Mouse (Mus musculus) embryonic facial prominence, embryonic 13.5 days (tissue): ENCODE results near the gene 4930447C04Rik. TPM values are rescaled to one million over a fixed set of nuclear protein-coding genes. Genes with fewer than 3 reads are reported as not detected.
A peak's percentile ranks its signal among the peaks of the same experiment; 100 is the strongest.

Experiments used
- ATAC-seq: fragments of 200-750 bp; cut with Nextera tagmentation; 2 replicates; pipeline ENCODE4 v1.8.0; 2017; ENCODE audit warnings: low read depth; ENCODE audit not compliant: insufficient number of reproducible peaks, insufficient read depth, low FRiP score, low TSS enrichment
- H3K27ac ChIP-seq: fragments of 300-500 bp; sonication (generic); 2 replicates; pipeline ENCODE4 v1.5.1; 2015; ENCODE audit warnings: moderate library complexity, mild to moderate bottlenecking, inconsistent platforms
- H3K27me3 ChIP-seq: fragments of 300-500 bp; sonication (generic); 2 replicates; pipeline ENCODE4 v1.6.1; 2015; ENCODE audit warnings: mild to moderate bottlenecking, inconsistent platforms
- H3K36me3 ChIP-seq: fragments of 300-500 bp; sonication (generic); 2 replicates; pipeline ENCODE4 v1.6.1; 2015; ENCODE audit warnings: mild to moderate bottlenecking, inconsistent platforms
- H3K4me1 ChIP-seq: fragments of 300-500 bp; sonication (generic); 2 replicates; pipeline ENCODE4 v1.6.1; 2015; ENCODE audit warnings: inconsistent platforms
- H3K4me2 ChIP-seq: fragments of 300-500 bp; sonication (generic); 2 replicates; pipeline ENCODE4 v1.6.1; 2015; ENCODE audit warnings: moderate library complexity, mild to moderate bottlenecking, inconsistent platforms
- H3K4me3 ChIP-seq: fragments of 300-500 bp; sonication (generic); 2 replicates; pipeline ENCODE4 v1.5.1; 2015; ENCODE audit warnings: mild to moderate bottlenecking, inconsistent platforms
- H3K9ac ChIP-seq: fragments of 300-500 bp; sonication (generic); 2 replicates; pipeline ENCODE4 v1.6.1; 2015; ENCODE audit warnings: mild to moderate bottlenecking, inconsistent platforms
- H3K9me3 ChIP-seq: fragments of 300-500 bp; sonication (generic); 2 replicates; pipeline ENCODE4 v1.6.1; 2016; ENCODE audit warnings: inconsistent platforms
- WGBS: fragments of 180-500 bp; shearing (Covaris S2); methylation state at CpG from one replicate; pipeline ENCODE4 v1.1.7; 2015; ENCODE audit warnings: mixed read lengths; 5-methylcytosine and 5-hydroxymethylcytosine counted together
- polyA plus RNA-seq: library from polyadenylated mRNA; unstranded; fragments of >200 nt; fragmentation: Nextera tagmentation; extraction: Ambion mirVana; gene quantifications from 2 replicates; pipeline ENCODE4 v1.2.1, GENCODE M21; 2015

The 4930447C04Rik gene
- polyA plus RNA-seq, 1 experiment from 2014 or later: 9.8 TPM

DNA sequence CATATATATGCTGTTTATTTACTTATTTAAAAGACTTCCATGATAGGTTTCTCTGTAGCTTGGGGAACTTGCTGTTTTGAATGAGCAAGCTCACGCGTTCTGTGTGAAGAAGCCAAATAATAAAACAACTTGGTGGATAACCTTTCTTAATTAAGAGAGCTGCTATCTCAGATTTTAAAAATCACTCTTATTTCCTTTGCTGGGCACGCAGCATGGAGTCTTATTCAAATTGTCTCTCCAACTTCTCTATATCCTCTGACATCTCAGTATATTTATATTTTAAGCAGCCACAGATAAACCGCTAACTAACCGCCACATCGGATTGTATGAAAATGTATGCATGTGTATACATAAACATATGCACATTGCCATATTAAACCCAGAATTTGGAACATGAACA is 1.6 kb upstream of the 4930447C04Rik start:
- H3K4me3 ChIP-seq: no peak overlapping the region
- H3K36me3 ChIP-seq: no peaks in the 10 kb centered on the region
- H3K9me3 ChIP-seq: no peaks in the 10 kb centered on the region
- no peak overlapping the region for H3K4me2 ChIP-seq
- peaks cover 25% of the 10 kb centered on the region for H3K4me1 ChIP-seq
- ATAC-seq: no peak
- no peak overlapping the region for H3K9ac ChIP-seq
- no peak overlapping the region for H3K27ac ChIP-seq
- 20% methylated on average over 6 of the region's 6 CpGs for WGBS
- H3K27me3 ChIP-seq: peaks cover 99% of the 10 kb centered on the region

- Histone ChIP-seq H3K4me2 (no peak overlapping the region), H3K4me1 (peaks cover 25% of the 10 kb centered on the region), H3K9me3 (no peaks in the 10 kb centered on the region), H3K9ac (no peak overlapping the region), H3K4me3 (no peak overlapping the region), H3K27ac (no peak overlapping the region), H3K36me3 (no peaks in the 10 kb centered on the region), H3K27me3 (peaks cover 99% of the 10 kb centered on the region)
- no peak for ATAC-seq
- WGBS: under 1% methylated on average over 32 of the region's 32 CpGs
These were observed 951 bp upstream of the 4930447C04Rik start for GRCm38 (mm10) chr12:72941398-72942051.

GRCm38 (mm10) chr12:72940822-72941397 is 336 bp upstream of the 4930447C04Rik start:
- ATAC-seq: no peak
- Histone ChIP-seq H3K9ac (no peak overlapping the region), H3K4me3 (no peak overlapping the region), H3K9me3 (no peaks in the 10 kb centered on the region), H3K4me2 (no peak overlapping the region), H3K27ac (no peak overlapping the region), H3K4me1 (peaks cover 25% of the 10 kb centered on the region), H3K27me3 (peaks cover 98% of the 10 kb centered on the region), H3K36me3 (no peaks in the 10 kb centered on the region)
- WGBS: under 1% methylated on average over 11 of the region's 11 CpGs

- no peak for ATAC-seq
- H3K27me3 ChIP-seq: peaks cover 97% of the 10 kb centered on the region
- peak within 1 kb of the TSS; percentile 21; the same call in 1 of the 2 replicates for H3K9ac ChIP-seq
- H3K4me2 ChIP-seq: peak within 1 kb of the TSS; percentile 62
- no peak within 1 kb of the TSS for H3K27ac ChIP-seq
- WGBS: under 1% methylated on average over 28 of the region's 28 CpGs
- H3K9me3 ChIP-seq: no peaks in the 10 kb centered on the region
- H3K4me1 ChIP-seq: peaks cover 16% of the 10 kb centered on the region
- no peaks in the 10 kb centered on the region for H3K36me3 ChIP-seq
- H3K4me3 ChIP-seq: peak within 1 kb of the TSS; percentile 36
These were observed 958 bp downstream of the 4930447C04Rik start, which contains the start of gene Six6 for GRCm38 (mm10) chr12:72939616-72940015. Six6 (plus strand) TSS chr12:72939892.

DNA sequence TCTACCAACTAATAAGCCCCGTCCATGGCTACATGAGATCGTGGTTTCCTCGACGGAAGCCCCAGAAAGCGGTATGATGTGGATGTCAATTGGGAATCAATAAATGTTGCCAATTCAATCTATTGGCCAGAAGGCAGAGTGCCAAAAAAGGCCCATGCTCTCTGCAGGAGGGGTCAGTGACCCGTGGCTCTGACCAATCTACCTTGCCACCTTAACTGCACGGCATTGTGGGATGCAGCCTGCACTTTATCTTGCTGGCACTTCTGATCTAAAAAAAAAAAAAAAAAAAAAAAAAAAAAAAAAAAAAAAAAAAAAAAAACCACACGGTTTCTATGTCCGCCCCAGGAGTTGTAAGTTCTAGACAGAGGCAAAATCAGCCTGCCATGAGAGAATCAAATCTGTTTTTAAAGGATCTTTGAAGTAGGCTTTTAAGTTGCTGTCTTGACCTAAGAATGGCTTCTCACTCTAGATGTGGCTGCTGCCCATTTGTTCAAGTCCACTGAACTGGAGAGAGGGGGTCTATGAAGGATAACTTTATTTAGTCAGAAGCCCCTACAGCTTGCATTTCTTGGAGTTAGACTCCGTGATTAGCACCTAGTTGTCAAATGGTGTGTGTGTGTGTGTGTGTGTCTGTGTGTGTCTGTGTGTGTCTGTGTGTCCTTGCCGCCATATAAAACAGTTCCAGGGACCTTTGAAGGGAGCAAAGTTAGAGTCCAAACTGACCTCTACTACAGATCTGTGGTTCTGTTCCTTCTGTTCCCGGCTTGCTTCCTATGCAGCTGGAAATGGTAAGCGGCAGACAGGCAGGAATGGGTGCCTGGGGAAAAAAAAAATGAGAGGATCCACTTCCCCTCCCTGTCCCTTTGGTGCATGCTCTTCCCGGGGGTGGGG is 1.7 kb downstream of the 4930447C04Rik start:
- no peak overlapping the region for H3K9ac ChIP-seq
- no peak for ATAC-seq
- peaks cover 96% of the 10 kb centered on the region for H3K27me3 ChIP-seq
- WGBS: 3% methylated on average over 14 of the region's 14 CpGs
- peak overlapping the region; percentile 36 for H3K4me3 ChIP-seq
- peak overlapping the region; percentile 62 for H3K4me2 ChIP-seq
- H3K9me3 ChIP-seq: no peaks in the 10 kb centered on the region
- H3K4me1 ChIP-seq: peaks cover 16% of the 10 kb centered on the region
- no peak overlapping the region for H3K27ac ChIP-seq
- no peaks in the 10 kb centered on the region for H3K36me3 ChIP-seq

GRCm38 (mm10) chr12:72938176-72938575 is 2.4 kb downstream of the 4930447C04Rik start:
- ATAC-seq: no peak
- H3K4me1 ChIP-seq: peaks cover 16% of the 10 kb centered on the region
- no peaks in the 10 kb centered on the region for H3K9me3 ChIP-seq
- H3K27ac ChIP-seq: no peak overlapping the region
- H3K27me3 ChIP-seq: peaks cover 89% of the 10 kb centered on the region
- H3K4me3 ChIP-seq: no peak overlapping the region
- no peak overlapping the region for H3K4me2 ChIP-seq
- WGBS: 2% methylated on average over 13 of the region's 13 CpGs
- no peaks in the 10 kb centered on the region for H3K36me3 ChIP-seq
- H3K9ac ChIP-seq: no peak overlapping the region

- ATAC-seq: no peak
- H3K4me2 ChIP-seq: no peak overlapping the region
- no peak overlapping the region for H3K4me3 ChIP-seq
- H3K9ac ChIP-seq: no peak overlapping the region
- H3K27ac ChIP-seq: no peak overlapping the region
- peaks cover 83% of the 10 kb centered on the region for H3K27me3 ChIP-seq
- H3K36me3 ChIP-seq: no peaks in the 10 kb centered on the region
- WGBS: 2% methylated on average over 19 of the region's 19 CpGs
- no peaks in the 10 kb centered on the region for H3K9me3 ChIP-seq
- peaks cover 16% of the 10 kb centered on the region for H3K4me1 ChIP-seq
These were observed 2.9 kb downstream of the 4930447C04Rik start for GRCm38 (mm10) chr12:72937537-72938120.

DNA sequence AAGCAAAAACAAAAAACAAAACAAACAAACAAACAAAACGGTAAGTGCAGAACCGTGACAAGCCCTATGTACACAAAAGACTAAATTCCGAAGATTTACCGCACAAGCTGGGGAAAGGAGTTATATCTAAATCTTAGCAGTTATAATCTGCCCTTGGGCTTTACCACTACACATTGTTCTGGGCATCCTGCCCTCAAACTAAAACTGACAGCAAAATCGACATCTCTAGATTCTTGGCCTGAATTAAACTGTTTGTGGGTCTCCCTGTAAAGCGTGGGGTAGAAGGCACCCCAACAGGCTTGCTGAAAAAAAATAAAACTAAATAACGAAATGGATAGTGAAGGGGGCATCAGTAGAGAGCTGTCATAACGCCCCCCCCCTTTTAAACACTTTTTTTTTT is 3.8 kb downstream of the 4930447C04Rik start:
- peaks cover 75% of the 10 kb centered on the region for H3K27me3 ChIP-seq
- H3K27ac ChIP-seq: no peak overlapping the region
- no peaks in the 10 kb centered on the region for H3K9me3 ChIP-seq
- ATAC-seq: no peak
- H3K9ac ChIP-seq: no peak overlapping the region
- H3K4me3 ChIP-seq: no peak overlapping the region
- peaks cover 16% of the 10 kb centered on the region for H3K4me1 ChIP-seq
- 24% methylated on average over 8 of the region's 8 CpGs for WGBS
- H3K4me2 ChIP-seq: no peak overlapping the region
- no peaks in the 10 kb centered on the region for H3K36me3 ChIP-seq

DNA sequence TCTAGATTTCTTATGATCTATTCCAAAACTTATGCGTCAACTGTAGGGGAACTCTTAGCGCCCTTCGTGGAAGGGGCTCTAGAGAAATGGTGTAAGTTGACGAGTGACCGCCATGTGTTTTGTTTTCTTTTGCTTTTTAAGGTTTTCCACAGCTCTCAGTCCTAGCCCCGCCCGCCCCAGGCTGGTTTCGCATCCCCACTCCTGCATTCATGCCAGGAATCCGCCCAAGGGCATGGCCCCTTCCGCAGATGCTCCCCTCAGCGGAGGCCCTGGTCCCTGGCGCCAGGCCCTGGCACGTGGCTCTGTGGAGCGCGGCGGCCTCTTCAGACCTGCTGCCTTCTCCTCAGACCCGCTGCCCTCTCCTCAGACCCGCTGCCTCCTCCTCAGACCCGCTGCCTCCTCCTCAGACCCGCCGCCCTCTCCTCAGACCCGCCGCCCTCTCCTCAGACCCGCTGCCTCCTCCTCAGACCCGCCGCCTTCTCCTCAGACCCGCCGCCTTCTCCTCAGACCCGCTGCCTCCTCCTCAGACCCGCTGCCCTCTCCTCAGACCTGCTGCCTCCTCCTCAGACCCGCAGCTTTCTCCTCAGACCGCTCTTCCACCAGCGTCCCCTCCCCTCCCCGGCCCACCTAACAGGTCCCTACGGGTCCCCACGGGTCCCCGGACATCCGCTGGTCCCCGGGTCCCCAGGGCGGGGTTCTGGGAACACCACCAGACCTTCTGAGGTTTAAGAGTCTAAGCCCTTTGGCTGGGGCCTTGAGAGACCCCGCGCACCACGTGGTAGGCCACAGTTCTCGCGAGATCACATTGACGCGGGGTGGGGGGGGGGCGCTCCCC is 23.2 kb downstream of the 4930447C04Rik start:
- Histone ChIP-seq H3K4me1 (no peaks in the 10 kb centered on the region), H3K27ac (no peak overlapping the region), H3K9ac (peak overlapping the region; percentile 68), H3K9me3 (peaks cover 6% of the 10 kb centered on the region; the same call in 1 of the 2 replicates), H3K36me3 (no peaks in the 10 kb centered on the region), H3K4me3 (peak overlapping the region; percentile 46), H3K4me2 (peak overlapping the region; percentile 72), H3K27me3 (no peaks in the 10 kb centered on the region)
- ATAC-seq: no peak
- 11% methylated on average over 48 of the region's 48 CpGs for WGBS

GRCm38 (mm10) chr12:72854377-72855032 is 86.1 kb downstream of the 4930447C04Rik start:
- ATAC-seq: no peak
- WGBS: 2% methylated on average over 19 of the region's 19 CpGs
- H3K9ac ChIP-seq: 0 out of 2 replicates have a peak overlapping the region, but pooled peaks have one; percentile 2
- peaks cover 58% of the 10 kb centered on the region for H3K27me3 ChIP-seq
- H3K36me3 ChIP-seq: no peaks in the 10 kb centered on the region
- H3K27ac ChIP-seq: no peak overlapping the region
- H3K4me2 ChIP-seq: peak overlapping the region; percentile 55
- H3K4me1 ChIP-seq: peaks cover 12% of the 10 kb centered on the region; the same call in 1 of the 2 replicates
- H3K4me3 ChIP-seq: peak overlapping the region; percentile 27
- 0 out of 2 replicates have a peak, but pooled peaks cover 3% of the 10 kb centered on the region for H3K9me3 ChIP-seq
